Mouse (Mus musculus) left cerebral cortex, adult 8-10 months (tissue): Measurements from ENCODE around the gene Cinp. TPM values are rescaled to one million over a fixed set of nuclear protein-coding genes. Genes with fewer than 3 reads are reported as not detected.
A peak's percentile ranks its signal among the peaks of the same experiment; 100 is the strongest.
"Not testable (repeated sequence)": the region's sequence is repeated elsewhere in the genome, so short reads cannot be mapped to it uniquely, and the experiment has no call there.

Experiments used
- DNase-seq, 2 experiments: peaks; one replicate each; pipeline ENCODE4 v3.0.0; 2022; ENCODE audit warnings: low spot score in 2 of 2
- total RNA-seq, 4 experiments: library from RNA; stranded (reverse); gene quantifications; 2 replicates each; pipeline ENCODE4 v1.2.4; 2022

Gene Cinp
- total RNA-seq, 4 experiments from 2014 or later, result 76.5 to 77.3 (median 76.7) TPM

- DNase-seq, result no peak
These were observed 28.7 kb downstream of the Cinp start for GRCm38 (mm10) chr12:110860293-110860692.

- not testable (repeated sequence) for DNase-seq
These were observed 30.3 kb downstream of the Cinp start for GRCm38 (mm10) chr12:110858681-110859080.

- DNase-seq, result no peak
These were observed 31.7 kb downstream of the Cinp start for GRCm38 (mm10) chr12:110857196-110857595.

GRCm38 (mm10) chr12:110854786-110855737 lies 33.9 kb downstream of the Cinp start:
- DNase-seq, result no peak

GRCm38 (mm10) chr12:110851923-110852322 lies 37.0 kb downstream of the Cinp start:
- no peak for DNase-seq

GRCm38 (mm10) chr12:110851414-110851813 lies 37.5 kb downstream of the Cinp start:
- no peak for DNase-seq

- DNase-seq, result no peak
These were observed 38.1 kb downstream of the Cinp start for GRCm38 (mm10) chr12:110850929-110851256.

GRCm38 (mm10) chr12:110850010-110850928 lies 38.7 kb downstream of the Cinp start, which contains the start of gene Zfp839:
TSS of gene Zfp839 (plus strand) at chr12:110850253.
- peak; percentile 78 to 87 for DNase-seq

GRCm38 (mm10) chr12:110846191-110846765 lies 42.7 kb downstream of the Cinp start:
- no peak for DNase-seq

GRCm38 (mm10) chr12:110845131-110845880 lies 43.6 kb downstream of the Cinp start:
- peak; percentile 73 to 74 for DNase-seq

GRCm38 (mm10) chr12:110844227-110845130 lies 44.5 kb downstream of the Cinp start:
- DNase-seq, result no peak

GRCm38 (mm10) chr12:110843194-110844048 lies 45.5 kb downstream of the Cinp start:
- peak in 1 of 2 experiments; percentile 70 for DNase-seq

- no peak for DNase-seq
These were observed 47.0 kb downstream of the Cinp start for GRCm38 (mm10) chr12:110841731-110842493.

- peak; percentile 91 to 97 for DNase-seq
These were observed 48.4 kb downstream of the Cinp start, which contains the start of gene Mok for GRCm38 (mm10) chr12:110840348-110841198. TSS of gene Mok (minus strand) at chr12:110840939.

- no peak for DNase-seq
These were observed 51.1 kb downstream of the Cinp start for GRCm38 (mm10) chr12:110837850-110838249.

- DNase-seq, result no peak
These were observed 51.6 kb downstream of the Cinp start for GRCm38 (mm10) chr12:110837192-110837841.
